Mouse (Mus musculus) C2C12 (cell line): ENCODE data around the gene Fcho2. TPM values are rescaled to one million over a fixed set of nuclear protein-coding genes. Genes with fewer than 3 reads are reported as not detected.

Source experiments
- H3K27me3 ChIP-seq: one replicate; pipeline ENCODE4 v1.6.1; 2011; ENCODE audit not compliant: control insufficient read depth, insufficient read depth, insufficient read length
- H3K36me3 ChIP-seq: one replicate; pipeline ENCODE4 v1.6.1; 2011; ENCODE audit not compliant: control insufficient read depth, insufficient read depth
- H3K4me3 ChIP-seq: one replicate; pipeline ENCODE4 v1.5.1; 2011; ENCODE audit warnings: mild to moderate bottlenecking, control low read depth; ENCODE audit not compliant: poor library complexity, insufficient read depth, severe bottlenecking
- H3K79me2 ChIP-seq: one replicate; pipeline ENCODE4 v1.6.1; 2011; ENCODE audit not compliant: control insufficient read depth, insufficient read depth
- H3K79me3 ChIP-seq: one replicate; pipeline ENCODE4 v1.6.1; 2011; ENCODE audit warnings: low read depth, control low read depth
- H3ac ChIP-seq: one replicate; pipeline ENCODE3; 2011; ENCODE audit warnings: low read depth; ENCODE audit not compliant: control insufficient read depth, insufficient read length
- CEBPB ChIP-seq: IDR thresholded peaks from one replicate; pipeline ENCODE4 v1.6.1; 2011; ENCODE audit warnings: low read depth, mild to moderate bottlenecking, control low read depth, moderate library complexity
- CTCF ChIP-seq: IDR thresholded peaks from one replicate; pipeline ENCODE4 v1.5.1; 2011; ENCODE audit not compliant: control insufficient read depth, insufficient read depth, insufficient read length
- FOSL1 ChIP-seq: IDR thresholded peaks from one replicate; pipeline ENCODE4 v1.8.0; 2011; ENCODE audit warnings: mild to moderate bottlenecking, low read length; ENCODE audit not compliant: poor library complexity, insufficient read depth, severe bottlenecking
- MAX ChIP-seq: IDR thresholded peaks from one replicate; pipeline ENCODE4 v1.6.1; 2011; ENCODE audit warnings: mild to moderate bottlenecking, control low read depth
- MYOD1 ChIP-seq: IDR thresholded peaks from one replicate; pipeline ENCODE4 v1.6.1; 2011; ENCODE audit warnings: low read depth; ENCODE audit not compliant: control insufficient read depth, insufficient read length
- MYOG ChIP-seq: IDR thresholded peaks from one replicate; pipeline ENCODE4 v1.6.1; 2011; ENCODE audit not compliant: control insufficient read depth, insufficient read length; ENCODE audit errors: extremely low read depth
- USF1 ChIP-seq: IDR thresholded peaks from one replicate; pipeline ENCODE4 v1.6.1; 2011; ENCODE audit warnings: low read depth, mild to moderate bottlenecking, control low read depth, moderate library complexity
- polyA plus RNA-seq: library from polyadenylated mRNA; unstranded; fragments of >200 nt; fragmentation: generic; extraction: Trizol; gene quantifications from one replicate; pipeline ENCODE4 v1.2.1, GENCODE M21; 2012; ENCODE audit warnings: missing spikeins

The Fcho2 gene
- polyA plus RNA-seq, 1 experiment: 3.1 TPM

- H3ac ChIP-seq: no peak overlapping the region
- H3K36me3 ChIP-seq: peaks cover 60% of the 10 kb centered on the region
Measured at GRCm38 (mm10) chr13:98743829-98744228, 71.4 kb downstream of the Fcho2 start.

GRCm38 (mm10) chr13:98743214-98743613, 72.0 kb downstream of the Fcho2 start:
- no peaks in the 10 kb centered on the region for H3K27me3 ChIP-seq
- H3K79me2 ChIP-seq: no peaks in the 10 kb centered on the region
- peaks cover 59% of the 10 kb centered on the region for H3K36me3 ChIP-seq
- H3K79me3 ChIP-seq: no peaks in the 10 kb centered on the region
- H3K4me3 ChIP-seq: no peak overlapping the region
- TF ChIP-seq MYOG (no peak), MYOD1 (no peak), USF1 (no peak), MAX (no peak), FOSL1 (no peak), CEBPB (no peak), CTCF (no peak)
- H3ac ChIP-seq: no peak overlapping the region

More at GRCm38 (mm10) chr13:98743829-98744228, 71.4 kb downstream of the Fcho2 start:
- no peak overlapping the region for H3K4me3 ChIP-seq
- H3K27me3 ChIP-seq: no peaks in the 10 kb centered on the region
- H3K79me3 ChIP-seq: no peaks in the 10 kb centered on the region
- TF ChIP-seq MYOG (no peak), CEBPB (no peak), FOSL1 (no peak), USF1 (no peak), MYOD1 (no peak), MAX (no peak), CTCF (no peak)
- no peaks in the 10 kb centered on the region for H3K79me2 ChIP-seq

- H3K4me3 ChIP-seq: no peak overlapping the region
- TF ChIP-seq MYOG (no peak), CTCF (no peak), MAX (no peak), USF1 (no peak), CEBPB (no peak), MYOD1 (no peak), FOSL1 (no peak)
- H3ac ChIP-seq: no peak overlapping the region
- H3K27me3 ChIP-seq: no peaks in the 10 kb centered on the region
- H3K36me3 ChIP-seq: peaks cover 21% of the 10 kb centered on the region
- no peaks in the 10 kb centered on the region for H3K79me3 ChIP-seq
- no peaks in the 10 kb centered on the region for H3K79me2 ChIP-seq
Measured at GRCm38 (mm10) chr13:98738213-98738612, 77.0 kb downstream of the Fcho2 start.

- Histone ChIP-seq H3K27me3 (no peaks in the 10 kb centered on the region), H3ac (no peak overlapping the region), H3K79me3 (no peaks in the 10 kb centered on the region), H3K79me2 (no peaks in the 10 kb centered on the region), H3K4me3 (no peak overlapping the region), H3K36me3 (peaks cover 34% of the 10 kb centered on the region)
- TF ChIP-seq MYOD1: no peak
- TF ChIP-seq MYOG: no peak
- TF ChIP-seq MAX: no peak
- no peak for TF ChIP-seq USF1
- TF ChIP-seq CTCF: no peak
- no peak for TF ChIP-seq FOSL1
- no peak for TF ChIP-seq CEBPB
Measured at GRCm38 (mm10) chr13:98733292-98733691, 82.0 kb downstream of the Fcho2 start.

GRCm38 (mm10) chr13:98729271-98730062, 85.8 kb downstream of the Fcho2 start:
- Histone ChIP-seq H3K79me2 (no peaks in the 10 kb centered on the region), H3ac (no peak overlapping the region), H3K27me3 (no peaks in the 10 kb centered on the region), H3K79me3 (no peaks in the 10 kb centered on the region), H3K36me3 (peaks cover 59% of the 10 kb centered on the region), H3K4me3 (no peak overlapping the region)
- no peak for TF ChIP-seq MYOD1
- no peak for TF ChIP-seq MAX
- no peak for TF ChIP-seq MYOG
- TF ChIP-seq CTCF: no peak
- TF ChIP-seq USF1: no peak
- no peak for TF ChIP-seq FOSL1
- no peak for TF ChIP-seq CEBPB
